ENCODE assay signal across 11 mouse cellular contexts in genomic region chr19:4829156-4829555, GRCm38 (mm10). TPM values are rescaled to one million over a fixed set of nuclear protein-coding genes. Genes with fewer than 3 reads are reported as not detected.
DNase-seq lines count a peak whose midpoint lies in the region; ATAC-seq and TF ChIP-seq lines count a peak whose summit lies in the region.
"Had no signal": no experiment of that assay in that cellular context is flagged by ENCODE, and none has a peak within 500 bp of the region (broad histone marks: within the 10 kb centered on the region; RNA-seq: fewer than 3 reads in every experiment).

No protein-coding gene starts in this region.

- no peak overlapping the region for H3K4me2 ChIP-seq in hindbrain, postnatal 0 days (ENCODE audit: low read depth, low read length)
- H3K4me2 ChIP-seq in hindbrain, embryonic 12.5 days (replicated peaks), result no peak overlapping the region
- H3K4me2 ChIP-seq: neural tube, embryonic 13.5 days had no signal

- H3K4me3 ChIP-seq in hindbrain, postnatal 0 days (ENCODE audit: low read length), result no peak overlapping the region
- no peak overlapping the region for H3K4me3 ChIP-seq in hindbrain, embryonic 12.5 days
- peak overlapping the region; percentile 19; the same call in 1 of the 2 replicates for H3K4me3 ChIP-seq in gastrocnemius, adult 2 months
- no peak overlapping the region for H3K4me3 ChIP-seq in limb, embryonic 10.5 days
- H3K4me3 ChIP-seq: neural tube, embryonic 13.5 days had no signal

- 45% methylated on average over 7 of the region's 7 CpGs for WGBS in hindbrain, postnatal 0 days
- WGBS in hindbrain, embryonic 12.5 days, result 69% methylated on average over 7 of the region's 7 CpGs
- 63% methylated on average over 7 of the region's 7 CpGs for WGBS in limb, embryonic 10.5 days

- H3K27me3 ChIP-seq in hindbrain, postnatal 0 days (ENCODE audit: insufficient read depth, low read length), result no peaks in the 10 kb centered on the region
- no peaks in the 10 kb centered on the region for H3K27me3 ChIP-seq in hindbrain, embryonic 12.5 days
- H3K27me3 ChIP-seq in limb, embryonic 10.5 days (ENCODE audit: low read depth, poor library complexity, severe bottlenecking), result no peaks in the 10 kb centered on the region
- H3K27me3 ChIP-seq: neural tube, embryonic 13.5 days had no signal

- no peaks in the 10 kb centered on the region for H3K9me3 ChIP-seq in hindbrain, postnatal 0 days (ENCODE audit: low read length)
- no peaks in the 10 kb centered on the region for H3K9me3 ChIP-seq in hindbrain, embryonic 12.5 days (replicated peaks)
- H3K9me3 ChIP-seq in limb, embryonic 10.5 days (replicated peaks), result no peaks in the 10 kb centered on the region
- H3K9me3 ChIP-seq: neural tube, embryonic 13.5 days had no signal

- H3K36me3 ChIP-seq in hindbrain, postnatal 0 days (ENCODE audit: insufficient read depth, low read length), result peaks cover 8% of the 10 kb centered on the region; the same call in 1 of the 2 replicates
- H3K36me3 ChIP-seq in hindbrain, embryonic 12.5 days, result peaks cover 30% of the 10 kb centered on the region
- H3K36me3 ChIP-seq in limb, embryonic 10.5 days, result peaks cover 59% of the 10 kb centered on the region

- no peak overlapping the region for H3K9ac ChIP-seq in hindbrain, postnatal 0 days (replicated peaks; ENCODE audit: low read length)
- H3K9ac ChIP-seq in hindbrain, embryonic 12.5 days, result no peak overlapping the region
- H3K9ac ChIP-seq: neural tube, embryonic 13.5 days had no signal

- H3K4me1 ChIP-seq in hindbrain, postnatal 0 days (ENCODE audit: insufficient read depth, low read length), result 0 out of 2 replicates have a peak, but pooled peaks cover 3% of the 10 kb centered on the region
- H3K4me1 ChIP-seq in hindbrain, embryonic 12.5 days, result 0 out of 2 replicates have a peak, but pooled peaks cover 4% of the 10 kb centered on the region
- peaks cover 9% of the 10 kb centered on the region; the same call in 1 of the 2 replicates for H3K4me1 ChIP-seq in limb, embryonic 10.5 days

- H3K27ac ChIP-seq in hindbrain, postnatal 0 days, result 0 out of 2 replicates have a peak overlapping the region, but pooled peaks have one; percentile 15
- H3K27ac ChIP-seq in hindbrain, embryonic 12.5 days, result no peak overlapping the region
- peak overlapping the region; percentile 73 for H3K27ac ChIP-seq in gastrocnemius, adult 2 months
- H3K27ac ChIP-seq in limb, embryonic 10.5 days, result no peak overlapping the region
- H3K27ac ChIP-seq: neural tube, embryonic 13.5 days had no signal

- ATAC-seq in hindbrain, postnatal 0 days, result peak; percentile 76
- no peak for ATAC-seq in hindbrain, embryonic 12.5 days (ENCODE audit: low FRiP score)

- TF ChIP-seq CTCF in hindbrain, postnatal 0 days (IDR thresholded peaks at IDR 0.05; ENCODE audit: low read depth), result 0 out of 2 replicates have a peak, but pooled peaks have one; percentile 4
- TF ChIP-seq CTCF in gastrocnemius, adult 2 months (IDR thresholded peaks at IDR 0.05), result no peak

- peak; percentile 70 for DNase-seq in hindbrain, postnatal 0 days (ENCODE audit: low spot score)
- DNase-seq in adrenal gland, postnatal 10 days, result peak; percentile 85
- peak; percentile 92 for DNase-seq in gastrocnemius, adult 2 months
- peak; percentile 38 for DNase-seq in kidney, postnatal 14 days
- DNase-seq in lung, postnatal 36 days, result no peak
- DNase-seq in limb, embryonic 10.5 days (ENCODE audit: low spot score), result no peak
- DNase-seq in embryo, embryonic 10.5 days (ENCODE audit: low spot score), result no peak

- intact Hi-C loops in gastrocnemius, adult 2 months (cut with DNase I), result no loop called here

RNA-seq across cellular contexts. Expression of gene Ccs, which starts 10.0 kb away (rescaled TPM):
- total RNA-seq in hindbrain, postnatal 0 days (2014; rRNA removed), result 21.2 and 32.0 TPM in 2 replicates
- 48.4 and 51.1 TPM in 2 replicates for polyA plus RNA-seq in hindbrain, postnatal 0 days (2015; fragmentation: Nextera tagmentation; extraction: Ambion mirVana)
- polyA plus RNA-seq in hindbrain, embryonic 12.5 days (2016; fragmentation: Nextera tagmentation; extraction: Ambion mirVana), result 42.7 and 46.4 TPM in 2 replicates
- 100 to 1,000 TPM; 109 to 114 TPM for total RNA-seq in adrenal gland, postnatal 10 days (2021)
- 10 to 100 TPM; 17.4 to 24.8 TPM for total RNA-seq in gastrocnemius, adult 2 months (2021)
- polyA plus RNA-seq in limb, embryonic 10.5 days (2016; fragmentation: Nextera tagmentation; extraction: Ambion mirVana), result 48.9 and 55.3 TPM in 2 replicates

RNA-seq across cellular contexts. Expression of gene Ccdc87, which starts 10.0 kb away (rescaled TPM):
- total RNA-seq in hindbrain, postnatal 0 days (2014; rRNA removed), result 0.72 and 0.89 TPM in 2 replicates
- 0.71 and 0.83 TPM in 2 replicates for polyA plus RNA-seq in hindbrain, postnatal 0 days (2015; fragmentation: Nextera tagmentation; extraction: Ambion mirVana)
- 0.35 and 0.40 TPM in 2 replicates for polyA plus RNA-seq in hindbrain, embryonic 12.5 days (2016; fragmentation: Nextera tagmentation; extraction: Ambion mirVana)
- under 1 TPM in 1 of 2 experiments, not detected in 1; 0.12 TPM for total RNA-seq in adrenal gland, postnatal 10 days (2021)
- not detected for total RNA-seq in gastrocnemius, adult 2 months (2021)
- not detected in 2 replicates for polyA plus RNA-seq in limb, embryonic 10.5 days (2016; fragmentation: Nextera tagmentation; extraction: Ambion mirVana)
- polyA plus RNA-seq: limb, embryonic 11.5 days had no signal

RNA-seq across cellular contexts. Expression of gene Rbm14, which starts 17.7 kb away (rescaled TPM):
- total RNA-seq in hindbrain, postnatal 0 days (2014; rRNA removed), result 40.1 and 45.6 TPM in 2 replicates
- polyA plus RNA-seq in hindbrain, postnatal 0 days (2015; fragmentation: Nextera tagmentation; extraction: Ambion mirVana), result 37.5 TPM in 2 replicates
- polyA plus RNA-seq in hindbrain, embryonic 12.5 days (2016; fragmentation: Nextera tagmentation; extraction: Ambion mirVana), result 96.0 and 97.9 TPM in 2 replicates
- 10 to 100 TPM; 47.0 to 50.2 TPM for total RNA-seq in adrenal gland, postnatal 10 days (2021)
- total RNA-seq in gastrocnemius, adult 2 months (2021), result 10 to 100 TPM; 10.4 to 13.6 TPM
- 134 TPM in 2 replicates for polyA plus RNA-seq in limb, embryonic 10.5 days (2016; fragmentation: Nextera tagmentation; extraction: Ambion mirVana)

RNA-seq across cellular contexts. Expression of gene Gm21992, which starts 17.7 kb away (rescaled TPM):
- total RNA-seq in hindbrain, postnatal 0 days (2014; rRNA removed), result 6.9 and 9.8 TPM in 2 replicates
- 11.9 and 19.8 TPM in 2 replicates for polyA plus RNA-seq in hindbrain, postnatal 0 days (2015; fragmentation: Nextera tagmentation; extraction: Ambion mirVana)
- 41.5 and 42.9 TPM in 2 replicates for polyA plus RNA-seq in hindbrain, embryonic 12.5 days (2016; fragmentation: Nextera tagmentation; extraction: Ambion mirVana)
- 10 to 100 TPM; 18.7 to 19.9 TPM for total RNA-seq in adrenal gland, postnatal 10 days (2021)
- 10 to 100 TPM; 11.3 to 14.0 TPM for total RNA-seq in gastrocnemius, adult 2 months (2021)
- polyA plus RNA-seq in limb, embryonic 10.5 days (2016; fragmentation: Nextera tagmentation; extraction: Ambion mirVana), result 32.7 and 33.8 TPM in 2 replicates

RNA-seq across cellular contexts. Expression of gene Ctsf, which starts 25.8 kb away (rescaled TPM):
- total RNA-seq in hindbrain, postnatal 0 days (2014; rRNA removed), result 80.2 and 147 TPM in 2 replicates
- 98.2 and 106 TPM in 2 replicates for polyA plus RNA-seq in hindbrain, postnatal 0 days (2015; fragmentation: Nextera tagmentation; extraction: Ambion mirVana)
- 56.3 and 57.4 TPM in 2 replicates for polyA plus RNA-seq in hindbrain, embryonic 12.5 days (2016; fragmentation: Nextera tagmentation; extraction: Ambion mirVana)
- total RNA-seq in adrenal gland, postnatal 10 days (2021), result 100 to 1,000 TPM; 205 to 216 TPM
- 10 to 100 TPM; 24.8 to 41.9 TPM for total RNA-seq in gastrocnemius, adult 2 months (2021)
- 13.3 and 18.5 TPM in 2 replicates for polyA plus RNA-seq in limb, embryonic 10.5 days (2016; fragmentation: Nextera tagmentation; extraction: Ambion mirVana)
- total RNA-seq: MEL had no signal

Comparison
In these comparisons a context has a peak if more than half of its experiments do, and no peak if none do; other contexts are left out.
1. H3K27ac ChIP-seq: peak in hindbrain, postnatal 0 days (single experiment) and gastrocnemius, adult 2 months (single experiment); none in hindbrain, embryonic 12.5 days (single experiment) and limb, embryonic 10.5 days (single experiment).
2. DNase-seq: peak in hindbrain, postnatal 0 days (single experiment), adrenal gland, postnatal 10 days (single experiment), gastrocnemius, adult 2 months (single experiment) and kidney, postnatal 14 days (single experiment); none in lung, postnatal 36 days (single experiment), limb, embryonic 10.5 days (single experiment) and embryo, embryonic 10.5 days (single experiment).